Mouse (Mus musculus) heart, adult 2 months (tissue): Measurements from ENCODE around the gene Tnfrsf9. TPM values are rescaled to one million over a fixed set of nuclear protein-coding genes. Genes with fewer than 3 reads are reported as not detected.

Experiments
- DNase-seq, 2 experiments: peaks; one replicate each; pipeline ENCODE4 v3.0.0; 2021
- H3K27ac ChIP-seq: fragments of 200-600 bp; 2 replicates; pipeline ENCODE4 v1.8.1; 2022
- H3K27me3 ChIP-seq: fragments of 200-500 bp; 2 replicates; pipeline ENCODE4 v1.6.1; 2012; ENCODE audit warnings: mild to moderate bottlenecking, low read length, inconsistent platforms, mixed read lengths; ENCODE audit not compliant: control insufficient read depth, insufficient read depth
- H3K36me3 ChIP-seq: fragments of 200-500 bp; 2 replicates; pipeline ENCODE4 v1.6.1; 2012; ENCODE audit warnings: low read length, inconsistent platforms; ENCODE audit not compliant: control insufficient read depth, insufficient read depth
- H3K4me1 ChIP-seq: fragments of 200-500 bp; 2 replicates; pipeline ENCODE4 v1.6.1; 2011; ENCODE audit warnings: low read length; ENCODE audit not compliant: control insufficient read depth, insufficient read depth
- H3K4me3 ChIP-seq: fragments of 200-600 bp; 2 replicates; pipeline ENCODE4 v1.8.1; 2022
- H3K79me2 ChIP-seq: fragments of 200-500 bp; replicated peaks from 2 replicates; pipeline ENCODE4 v1.6.1; 2012; ENCODE audit warnings: mild to moderate bottlenecking, inconsistent platforms, low read length, moderate library complexity, mixed read lengths; ENCODE audit not compliant: control insufficient read depth, insufficient read depth
- H3K9ac ChIP-seq: fragments of 200-500 bp; 2 replicates; pipeline ENCODE4 v1.6.1; 2012; ENCODE audit warnings: low read depth, mild to moderate bottlenecking, control low read depth, inconsistent platforms, low read length, mixed read lengths
- CTCF ChIP-seq: fragments of 200-600 bp; IDR thresholded peaks from 2 replicates; pipeline ENCODE4 v1.8.1; 2022; ENCODE audit warnings: antibody characterized with exemption, mild to moderate bottlenecking, moderate library complexity
- EP300 ChIP-seq: fragments of 200-500 bp; IDR thresholded peaks from 2 replicates; pipeline ENCODE4 v1.6.1; 2011; ENCODE audit warnings: low read depth, low read length, control low read depth; ENCODE audit not compliant: insufficient read depth
- POLR2A ChIP-seq: fragments of 200-500 bp; IDR thresholded peaks from 2 replicates; pipeline ENCODE4 v1.6.1; 2011; ENCODE audit warnings: mild to moderate bottlenecking, low read depth, low read length, control low read depth; ENCODE audit not compliant: insufficient read depth
- WGBS: fragments of 180-500 bp; shearing (Covaris S2); methylation state at CpG from one replicate; pipeline ENCODE4 v1.1.7; 2018; 5-methylcytosine and 5-hydroxymethylcytosine counted together
- intact Hi-C: fragments of 180-260 bp; cut with DNase I; formaldehyde crosslinking; loops from one replicate; pipeline ENCODE4 v1.15.1; 2025
- polyA plus RNA-seq: library from polyadenylated mRNA; depleted of rRNA; stranded (reverse); fragments of >200 nt; gene quantifications from 2 replicates; pipeline ENCODE4 v1.2.3, GENCODE M21; 2012
- total RNA-seq, 2 experiments: library from RNA; stranded (reverse); gene quantifications; 2 replicates each; pipeline ENCODE4 v1.2.3; 2021

Tnfrsf9 gene
- total and polyA plus RNA-seq, 3 experiments = 0.12 to 0.18 (median 0.14) TPM

GRCm38 (mm10) chr4:150875393-150875792 is 39.0 kb upstream of the Tnfrsf9 start:
- Histone ChIP-seq H3K27ac (no peak overlapping the region), H3K9ac (no peak overlapping the region), H3K36me3 (no peaks in the 10 kb centered on the region), H3K27me3 (no peaks in the 10 kb centered on the region), H3K4me1 (peaks cover 8% of the 10 kb centered on the region), H3K79me2 (no peaks in the 10 kb centered on the region), H3K4me3 (no peak overlapping the region)
- TF ChIP-seq CTCF (no peak), EP300 (no peak), POLR2A (no peak)
- 80% methylated on average over 10 of the region's 10 CpGs for WGBS
- no peak for DNase-seq
- intact Hi-C loops = no loop called here

GRCm38 (mm10) chr4:150879631-150880030 is 34.7 kb upstream of the Tnfrsf9 start:
- Histone ChIP-seq H3K27ac (no peak overlapping the region), H3K4me3 (no peak overlapping the region), H3K4me1 (no peaks in the 10 kb centered on the region), H3K36me3 (no peaks in the 10 kb centered on the region), H3K27me3 (no peaks in the 10 kb centered on the region), H3K79me2 (no peaks in the 10 kb centered on the region), H3K9ac (no peak overlapping the region)
- 90% methylated on average over 22 of the region's 22 CpGs for WGBS
- TF ChIP-seq EP300 (no peak), POLR2A (no peak), CTCF (no peak)
- intact Hi-C loops = no loop called here
- DNase-seq = no peak

GRCm38 (mm10) chr4:150880364-150880763 is 34.0 kb upstream of the Tnfrsf9 start:
- Histone ChIP-seq H3K9ac (no peak overlapping the region), H3K4me3 (no peak overlapping the region), H3K79me2 (no peaks in the 10 kb centered on the region), H3K27me3 (no peaks in the 10 kb centered on the region), H3K4me1 (no peaks in the 10 kb centered on the region), H3K36me3 (no peaks in the 10 kb centered on the region), H3K27ac (no peak overlapping the region)
- intact Hi-C loops = no loop called here
- TF ChIP-seq CTCF = no peak
- WGBS = 84% methylated on average over 5 of the region's 5 CpGs
- DNase-seq = no peak

- H3K27me3 ChIP-seq = no peaks in the 10 kb centered on the region
- no peaks in the 10 kb centered on the region for H3K36me3 ChIP-seq
- intact Hi-C loops = no loop called here
Observed at GRCm38 (mm10) chr4:150882632-150883031, 31.7 kb upstream of the Tnfrsf9 start.

GRCm38 (mm10) chr4:150887903-150888302 is 26.5 kb upstream of the Tnfrsf9 start:
- intact Hi-C loops = no loop called here
- H3K9ac ChIP-seq = no peak overlapping the region
- DNase-seq = no peak
- 91% methylated on average over 5 of the region's 5 CpGs for WGBS
- H3K36me3 ChIP-seq = no peaks in the 10 kb centered on the region
- H3K79me2 ChIP-seq = no peaks in the 10 kb centered on the region
- H3K4me1 ChIP-seq = no peaks in the 10 kb centered on the region; the same call in 1 of the 2 replicates
- no peak overlapping the region for H3K27ac ChIP-seq
- H3K4me3 ChIP-seq = no peak overlapping the region
- TF ChIP-seq CTCF (no peak), POLR2A (no peak), EP300 (no peak)
- no peaks in the 10 kb centered on the region for H3K27me3 ChIP-seq

More at GRCm38 (mm10) chr4:150882632-150883031, 31.7 kb upstream of the Tnfrsf9 start:
- 71% methylated on average over 5 of the region's 5 CpGs for WGBS
- no peak overlapping the region for H3K4me3 ChIP-seq
- H3K9ac ChIP-seq = no peak overlapping the region
- DNase-seq = no peak
- TF ChIP-seq POLR2A = no peak
- TF ChIP-seq CTCF = no peak
- H3K79me2 ChIP-seq = no peaks in the 10 kb centered on the region
- H3K27ac ChIP-seq = no peak overlapping the region
- H3K4me1 ChIP-seq = no peaks in the 10 kb centered on the region

- H3K4me1 ChIP-seq = no peaks in the 10 kb centered on the region; the same call in 1 of the 2 replicates
- H3K27ac ChIP-seq = no peak overlapping the region
- H3K9ac ChIP-seq = no peak overlapping the region
- H3K4me3 ChIP-seq = no peak overlapping the region
- no peak for TF ChIP-seq POLR2A
- H3K36me3 ChIP-seq = no peaks in the 10 kb centered on the region
- H3K79me2 ChIP-seq = no peaks in the 10 kb centered on the region
- no peak for DNase-seq
- WGBS = 91% methylated on average over 4 of the region's 4 CpGs
- intact Hi-C loops = no loop called here
- H3K27me3 ChIP-seq = no peaks in the 10 kb centered on the region
Observed at GRCm38 (mm10) chr4:150888492-150888891, 25.9 kb upstream of the Tnfrsf9 start.
